Mouse (Mus musculus) common myeloid progenitor, adult 5-6 weeks (primary cell): ENCODE results near the gene Iqsec1. TPM values are rescaled to one million over a fixed set of nuclear protein-coding genes. Genes with fewer than 3 reads are reported as not detected.

Source experiments
- ATAC-seq: replicated peaks from 2 replicates; pipeline ENCODE4 v1.8.0; 2016; ENCODE audit warnings: low read depth, mild to moderate bottlenecking, moderate TSS enrichment, inconsistent platforms; ENCODE audit not compliant: poor library complexity, severe bottlenecking
- total RNA-seq: library from RNA; stranded (forward); fragments of 200-1000, 187-1606 nt; gene quantifications from 2 replicates; pipeline ENCODE4 v1.2.3, GENCODE M21; 2017

Iqsec1 gene
- total RNA-seq: 4.0 and 13.9 TPM in 2 replicates

- peak; percentile 81 for ATAC-seq
These were observed at the start of gene Iqsec1 for GRCm38 (mm10) chr6:90988648-90989317. Iqsec1 (minus strand) TSS chr6:90988685.

GRCm38 (mm10) chr6:91028256-91028655 is 39.8 kb upstream of the Iqsec1 start:
- ATAC-seq: no peak

DNA sequence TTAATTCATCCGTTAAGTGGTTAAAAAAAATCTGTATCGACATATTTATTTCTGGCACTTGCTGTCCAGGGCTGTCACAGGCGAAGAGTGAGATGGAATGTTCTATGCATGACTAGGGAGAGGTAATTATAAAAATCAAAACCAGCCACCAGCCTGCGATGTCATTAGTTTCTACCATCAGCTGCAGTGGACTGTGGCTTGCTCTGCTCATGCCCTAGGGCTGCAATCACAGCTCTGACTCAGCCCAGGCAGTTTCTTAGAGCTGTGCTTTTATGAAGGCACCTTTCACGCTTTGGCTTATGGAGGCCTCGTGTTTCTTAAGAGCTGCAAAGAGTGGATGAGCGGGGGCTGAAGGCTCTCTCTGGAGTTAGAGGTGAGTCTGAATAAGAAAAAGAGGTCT is 32.3 kb upstream of the Iqsec1 start:
- ATAC-seq: no peak

GRCm38 (mm10) chr6:91016600-91017230 is 28.2 kb upstream of the Iqsec1 start:
- no peak for ATAC-seq

DNA sequence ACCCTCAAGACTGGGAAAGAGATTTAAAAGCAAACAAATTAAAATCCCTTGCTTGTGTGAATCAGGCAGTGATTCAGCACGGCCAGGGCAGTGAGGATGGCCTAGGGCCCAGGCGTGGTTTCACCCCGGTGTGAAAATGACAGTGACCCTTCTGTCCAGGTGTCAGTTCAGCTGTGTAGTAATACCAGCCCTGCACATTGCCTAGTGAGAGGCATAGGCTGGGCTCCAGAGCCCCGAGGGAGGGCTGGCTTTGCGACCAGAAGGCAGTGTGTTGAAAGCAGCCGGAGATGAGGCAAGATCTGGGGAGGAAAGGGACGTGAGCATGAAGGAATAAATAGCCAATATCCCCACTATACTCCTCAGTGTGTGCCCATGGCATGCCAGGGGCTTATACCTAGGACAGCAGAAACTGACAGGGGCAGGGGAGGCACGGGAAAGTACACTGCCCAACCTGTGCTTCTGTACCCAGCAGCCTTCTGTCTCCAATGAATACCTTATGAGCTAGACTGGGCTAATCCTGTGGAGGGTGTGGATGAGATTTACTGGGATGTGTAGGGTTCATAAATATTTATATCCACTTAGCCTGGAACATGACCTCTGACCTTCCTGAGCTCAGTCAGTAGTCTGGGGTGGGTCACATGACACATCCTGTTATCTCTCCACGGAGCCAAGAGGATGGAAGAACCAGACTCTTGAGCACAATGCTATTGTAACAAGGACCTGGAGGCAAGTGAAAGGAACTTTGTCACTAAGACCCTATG is 25.9 kb upstream of the Iqsec1 start:
- no peak for ATAC-seq

DNA sequence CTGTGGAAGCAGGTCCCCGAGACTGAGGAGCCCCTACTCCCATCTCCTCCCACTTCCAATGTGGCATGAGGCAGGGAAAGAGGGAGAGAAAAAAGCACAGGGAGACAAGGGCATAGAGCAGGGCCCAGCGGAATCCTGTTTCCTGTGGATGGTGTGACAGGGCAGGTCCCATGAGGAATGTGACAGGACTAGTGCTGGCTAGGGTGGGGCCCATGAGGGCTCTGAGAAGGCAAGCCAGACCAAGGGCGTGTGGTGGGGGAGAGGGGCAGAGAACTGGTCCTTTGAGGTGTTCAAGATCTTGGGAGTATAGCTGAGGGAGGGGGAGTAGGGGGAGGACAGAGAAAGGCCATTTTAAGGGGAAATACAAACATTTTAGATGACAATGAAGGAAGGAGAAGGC is 24.0 kb upstream of the Iqsec1 start:
- no peak for ATAC-seq

DNA sequence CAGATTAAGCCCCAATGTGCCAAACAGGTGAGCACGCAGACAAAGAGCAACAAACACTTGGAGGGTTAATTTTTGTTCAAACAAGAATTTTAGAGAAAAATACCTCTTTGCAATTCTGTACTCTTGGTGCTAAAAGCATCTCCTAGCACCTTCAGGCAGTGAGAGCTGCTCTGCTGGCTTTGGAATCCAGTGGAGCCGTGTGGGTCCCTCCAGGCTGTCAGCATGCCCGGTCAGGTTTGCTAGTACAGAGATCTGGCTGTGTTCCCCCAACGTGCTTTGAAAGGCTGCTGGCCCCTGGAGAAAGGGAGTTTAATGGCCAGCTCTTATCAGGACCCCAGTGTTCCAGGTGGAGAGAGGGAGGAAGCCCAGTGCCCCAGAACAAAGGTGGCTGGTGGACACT is 23.1 kb upstream of the Iqsec1 start:
- ATAC-seq: no peak

GRCm38 (mm10) chr6:91008284-91008830 is 19.9 kb upstream of the Iqsec1 start:
- no peak for ATAC-seq

- ATAC-seq: 0 out of 2 replicates have a peak, but pooled peaks have one; percentile 31
These were observed 18.7 kb upstream of the Iqsec1 start for GRCm38 (mm10) chr6:91007207-91007606.

DNA sequence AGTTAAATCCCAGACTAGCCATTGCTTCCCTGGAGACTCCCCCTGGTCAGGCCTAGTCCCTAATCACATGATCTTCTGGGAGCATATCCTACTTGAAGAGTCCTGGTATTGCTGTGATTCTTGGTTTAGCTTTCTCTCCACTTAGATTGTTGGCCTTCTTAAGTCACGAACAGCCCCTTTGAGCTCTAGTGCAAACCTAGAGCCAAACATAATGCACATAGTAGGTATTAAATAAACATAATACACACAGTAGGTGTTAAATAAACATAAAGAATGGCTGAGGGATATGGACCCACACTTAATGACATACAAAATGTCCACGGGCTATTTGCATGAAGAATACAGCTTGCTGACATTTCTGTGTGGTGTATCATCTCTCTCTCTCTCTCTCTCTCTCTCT is 15.7 kb upstream of the Iqsec1 start:
- ATAC-seq: no peak

- ATAC-seq: peak; percentile 41
These were observed 15.0 kb upstream of the Iqsec1 start for GRCm38 (mm10) chr6:91003310-91003995.

DNA sequence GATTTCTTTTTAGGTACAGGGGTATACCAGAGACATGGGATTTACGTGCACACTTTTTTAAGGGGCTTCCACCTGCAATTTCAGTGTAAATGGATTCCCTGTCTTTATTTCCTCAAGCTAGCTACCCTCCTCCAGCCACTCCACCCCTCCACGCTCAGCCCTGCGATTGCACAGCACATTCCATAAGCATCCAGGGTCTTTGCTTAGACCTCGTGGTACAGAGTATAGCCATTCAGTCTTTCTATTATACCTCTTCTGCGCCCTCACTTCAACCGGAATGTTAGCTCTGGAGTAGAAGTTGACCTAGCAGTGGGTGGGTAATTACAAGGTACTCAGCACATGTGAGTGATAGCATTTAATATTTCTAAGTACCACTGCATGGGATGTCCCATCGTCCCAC is 13.1 kb upstream of the Iqsec1 start:
- ATAC-seq: no peak

DNA sequence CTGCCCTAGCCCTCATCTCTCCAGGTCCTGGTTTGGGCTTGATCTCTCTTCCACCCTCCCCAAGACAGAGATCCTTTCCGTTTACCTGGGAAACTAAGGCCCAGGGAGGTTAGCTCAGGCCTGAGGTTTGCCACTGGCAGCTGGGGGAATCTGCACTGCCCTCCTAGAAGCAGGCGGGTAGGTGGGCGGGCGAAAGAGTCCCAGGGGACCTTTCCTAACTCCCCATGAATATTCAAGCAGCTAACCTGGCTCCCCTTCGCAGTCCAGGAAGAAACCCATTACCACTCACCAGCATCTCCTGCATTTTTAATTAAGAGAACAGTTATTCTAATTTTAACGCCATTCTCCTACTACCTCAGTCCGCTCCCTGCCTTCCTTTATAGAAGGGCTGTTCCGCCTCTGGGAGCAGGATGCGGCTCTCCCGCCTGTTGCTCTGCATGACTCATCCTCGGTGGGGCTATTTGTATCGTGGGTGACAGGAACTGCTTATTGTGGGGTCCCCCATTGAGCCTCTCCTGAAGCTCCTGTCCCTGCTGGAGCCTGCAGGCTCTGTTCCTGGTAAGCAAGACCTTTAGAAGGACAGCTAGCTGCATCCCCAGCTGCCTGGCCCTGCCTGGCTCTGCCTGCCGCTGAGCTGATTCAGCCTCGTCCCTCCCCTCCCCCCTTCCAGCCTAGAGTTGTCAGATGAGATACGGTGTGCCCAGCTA is 12.5 kb upstream of the Iqsec1 start:
- ATAC-seq: no peak

DNA sequence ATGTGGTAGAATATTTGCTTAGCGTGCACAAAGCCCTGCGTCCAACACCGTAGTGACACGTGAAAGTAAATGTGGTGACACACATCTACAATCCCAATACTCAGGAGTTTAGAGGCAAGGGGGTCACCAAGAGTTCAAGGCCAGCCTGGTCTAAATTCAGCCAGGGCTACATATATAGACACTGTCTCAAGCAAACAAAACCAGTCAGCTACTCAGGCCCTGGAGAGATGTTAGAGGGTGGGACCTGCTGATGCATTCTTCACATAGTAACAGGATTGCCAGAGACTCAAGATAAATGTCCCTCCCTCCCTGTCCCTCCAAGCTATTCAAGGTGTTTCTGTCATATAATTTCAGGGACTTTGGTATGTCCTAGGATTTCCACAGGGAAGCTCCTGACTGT is 10.7 kb upstream of the Iqsec1 start:
- ATAC-seq: no peak

DNA sequence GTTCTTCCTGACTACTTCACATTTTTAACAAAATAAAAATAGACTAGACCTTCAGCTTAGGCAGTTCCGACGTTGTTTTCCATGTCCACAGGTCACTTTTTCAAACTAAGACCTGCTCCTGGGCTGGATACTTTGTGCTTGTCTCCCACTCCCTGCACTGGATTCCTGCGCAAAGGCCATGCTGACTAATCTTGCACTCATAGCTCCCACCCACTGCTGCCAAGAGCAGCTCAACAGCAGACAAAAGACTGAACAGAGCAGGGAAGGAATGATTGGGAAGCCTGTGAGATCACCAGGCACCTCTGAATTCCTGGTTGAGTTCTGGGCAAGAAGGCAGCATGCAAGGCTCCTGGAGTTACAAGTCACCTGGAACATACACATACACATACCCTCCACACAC is 8.5 kb upstream of the Iqsec1 start:
- ATAC-seq: no peak

DNA sequence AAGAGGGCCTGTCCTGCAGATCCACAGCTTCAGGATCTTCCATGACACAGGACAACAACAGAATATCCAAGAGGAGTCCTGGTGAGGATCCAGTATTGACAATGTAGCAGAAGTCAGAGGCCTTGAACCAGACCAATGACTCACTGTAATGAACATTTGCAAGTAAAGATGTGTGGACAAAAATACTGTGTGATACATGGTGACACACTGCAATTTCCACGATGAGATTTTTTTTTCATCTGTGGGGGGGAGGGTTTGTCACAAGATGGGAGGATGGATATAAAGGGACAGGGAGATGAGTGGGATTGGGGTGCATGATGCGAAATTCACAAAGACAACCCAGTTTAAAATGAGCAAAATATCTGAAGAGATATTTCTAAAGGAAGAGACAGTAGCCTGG is 7.7 kb upstream of the Iqsec1 start:
- no peak for ATAC-seq

DNA sequence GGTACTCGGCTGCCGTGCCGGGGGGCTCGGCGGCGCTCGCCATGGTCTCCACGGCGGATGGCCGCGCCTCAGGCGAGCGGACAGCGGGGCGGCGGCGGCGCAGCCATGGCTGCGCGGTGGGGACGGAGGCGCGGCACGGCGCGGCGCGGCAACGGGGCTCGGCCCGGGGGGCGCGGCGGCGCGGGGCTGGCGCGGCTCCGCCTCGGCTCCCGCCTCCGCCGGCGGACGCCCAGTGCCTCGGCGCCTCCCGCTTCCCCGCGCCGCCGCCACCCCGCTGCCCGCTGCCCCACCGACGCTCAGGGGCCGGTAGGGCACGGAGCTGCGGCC is 223 bp downstream of the Iqsec1 start:
- no peak for ATAC-seq

DNA sequence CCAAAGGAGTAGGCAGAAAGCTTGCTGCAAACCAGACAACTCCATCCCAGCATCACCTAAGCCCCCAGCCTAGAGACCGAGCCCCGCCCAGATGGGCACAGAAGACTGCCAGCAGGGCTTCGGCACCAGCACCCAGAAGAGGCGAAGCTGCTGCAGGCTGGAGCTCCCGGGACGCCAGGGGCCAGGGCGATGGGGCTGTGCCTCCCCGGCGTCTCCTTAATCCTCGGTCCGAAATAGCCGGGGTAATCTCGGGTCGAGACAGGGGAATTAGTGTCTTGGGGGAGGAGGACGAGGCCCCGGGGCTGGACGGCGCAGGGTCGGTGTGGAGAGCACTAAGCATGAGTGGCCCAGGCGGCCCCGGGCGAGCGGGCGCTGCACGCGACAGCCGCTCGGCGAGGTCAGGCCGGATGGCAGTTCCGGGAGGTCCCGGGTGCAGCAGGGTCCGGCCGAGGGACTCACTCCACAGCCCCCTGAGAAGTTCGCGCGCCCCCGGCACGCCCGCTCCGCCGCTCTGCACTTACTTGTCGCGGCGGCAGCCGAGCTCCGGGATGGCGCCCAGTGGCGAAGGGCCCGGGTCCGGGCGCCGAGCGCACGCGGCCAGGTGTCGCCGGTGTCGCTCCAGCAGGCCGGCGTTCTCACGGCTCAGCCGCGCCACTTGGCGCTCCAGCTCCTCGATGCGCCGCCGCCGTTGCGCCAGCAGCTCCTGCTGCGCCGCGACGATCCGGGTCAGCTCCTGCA is 755 bp downstream of the Iqsec1 start:
- ATAC-seq: no peak

GRCm38 (mm10) chr6:90984101-90984500 is 4.4 kb downstream of the Iqsec1 start:
- ATAC-seq: no peak
